Mouse (Mus musculus) thymus, postnatal 0 days (tissue): ENCODE measurements around the gene Dap3. TPM values are rescaled to one million over a fixed set of nuclear protein-coding genes. Genes with fewer than 3 reads are reported as not detected.
A peak's percentile ranks its signal among the peaks of the same experiment; 100 is the strongest.
"Not testable (repeated sequence)": the region's sequence is repeated elsewhere in the genome, so short reads cannot be mapped to it uniquely, and the experiment has no call there.

Experiments used
- DNase-seq: peaks from one replicate; pipeline ENCODE4 v3.0.0-alpha.2; 2015; ENCODE audit warnings: low spot score
- polyA plus RNA-seq: library from polyadenylated mRNA; unstranded; fragments of >200 nt; fragmentation: Nextera tagmentation; extraction: Ambion mirVana; gene quantifications from 2 replicates; pipeline ENCODE4 v1.2.1, GENCODE M21; 2015

Gene Dap3
- polyA plus RNA-seq, 1 experiment from 2014 or later = 242 TPM

DNA sequence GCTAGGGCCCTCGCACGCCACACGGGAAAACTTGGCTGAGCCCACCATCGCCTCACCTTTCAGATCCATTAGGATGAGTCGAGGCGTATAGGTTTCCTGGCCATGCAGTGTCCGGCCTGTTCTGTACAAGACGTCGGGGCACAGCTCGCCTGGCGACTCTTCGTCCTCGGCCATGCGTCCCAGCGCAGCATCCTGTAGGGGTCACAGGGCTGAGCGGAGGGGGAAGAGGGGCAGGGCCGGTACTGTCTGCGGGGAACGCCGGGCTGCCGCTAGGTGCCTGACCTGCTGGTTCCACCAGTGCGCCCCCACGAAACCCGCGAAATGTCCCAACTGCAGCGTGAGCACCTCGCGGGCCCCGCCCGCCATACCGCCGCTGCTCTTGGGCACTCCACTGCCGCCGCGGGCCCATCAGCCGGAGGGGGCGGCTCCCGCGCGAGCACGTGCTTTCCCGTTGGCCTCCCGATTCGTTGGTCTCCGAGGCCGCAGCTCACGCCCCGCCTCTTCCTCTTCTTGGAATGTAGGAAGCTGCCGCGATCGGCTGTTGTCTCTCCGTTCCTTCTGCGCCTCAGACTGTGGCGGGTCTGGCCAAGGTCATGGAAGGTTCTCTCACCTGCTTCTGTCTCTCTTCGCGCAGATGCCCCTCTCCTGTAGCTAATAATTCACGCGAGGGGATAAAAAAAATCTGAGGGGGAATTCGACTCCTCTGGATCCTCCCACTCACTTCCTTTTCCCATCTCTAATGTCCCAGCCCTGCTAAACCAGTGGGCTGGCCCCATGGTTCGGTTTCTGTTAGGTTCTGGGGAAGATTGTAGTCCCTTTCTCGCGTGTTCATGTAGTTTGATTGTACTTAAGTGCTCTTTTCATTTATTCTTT, 37.2 kb downstream of the Dap3 start, which contains the start of gene Msto1:
TSS of gene Msto1 (minus strand) at position 489 of the 873 bp plus-strand sequence.
- DNase-seq = peak; percentile 95

- DNase-seq = no peak
These were observed 38.4 kb downstream of the Dap3 start for GRCm38 (mm10) chr3:88912585-88912984.

DNA sequence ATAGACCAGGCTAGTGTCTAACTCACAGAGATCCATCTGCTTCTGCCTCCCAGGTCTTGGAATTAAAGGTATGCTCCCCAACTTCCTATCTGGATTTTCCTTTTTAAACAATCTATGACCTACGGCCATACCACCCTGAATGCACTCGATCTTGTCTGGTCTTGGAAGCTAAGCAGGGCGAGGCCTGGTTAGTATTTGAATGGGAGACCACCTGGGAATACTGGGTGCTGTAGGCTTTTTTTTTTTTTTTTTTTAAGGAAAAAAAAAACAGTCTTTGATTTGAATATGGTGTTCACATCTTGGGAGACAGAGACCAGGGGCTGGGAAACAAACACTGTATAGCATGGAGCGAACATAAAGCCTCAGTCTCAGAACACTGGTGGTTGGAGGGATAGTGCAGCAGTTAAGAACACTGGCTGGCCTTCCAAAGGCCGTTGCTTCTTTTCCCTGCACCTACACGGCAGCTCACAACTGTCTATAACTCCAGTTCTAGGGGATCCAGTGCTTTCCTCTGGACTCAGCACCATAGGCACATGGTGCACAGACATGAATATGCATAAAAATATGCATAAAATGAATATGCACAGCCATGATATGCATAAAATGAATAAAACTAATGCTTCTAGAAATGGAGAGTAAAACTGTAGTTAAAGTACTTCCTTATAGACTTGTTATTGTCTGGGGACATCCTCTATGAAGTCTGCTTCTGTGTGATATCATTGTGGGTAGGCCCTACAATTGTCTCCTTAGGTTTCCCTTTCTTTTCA, 44.4 kb downstream of the Dap3 start:
- DNase-seq = no peak

- DNase-seq = no peak
These were observed 45.2 kb downstream of the Dap3 start for GRCm38 (mm10) chr3:88905741-88906140.

DNA sequence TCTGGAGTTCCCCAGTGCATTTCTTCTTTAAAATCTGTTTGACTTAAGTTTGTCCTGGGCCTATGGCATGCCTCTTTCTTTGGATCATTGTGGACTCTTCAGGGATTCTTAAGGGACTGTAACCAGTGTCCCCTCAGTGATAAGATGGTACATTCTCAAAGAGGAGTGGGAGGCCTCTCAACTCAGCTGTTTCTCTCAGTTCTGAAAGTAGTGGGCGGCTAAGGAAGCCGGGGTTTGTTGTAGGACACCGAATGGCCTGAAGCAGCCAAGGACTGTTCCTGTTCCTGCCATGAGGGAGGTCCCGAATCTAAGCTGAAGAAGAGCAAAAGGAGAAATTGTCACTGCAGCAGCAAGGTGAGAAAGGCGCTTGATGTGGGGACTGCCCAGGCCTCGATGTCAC, 45.8 kb downstream of the Dap3 start:
- DNase-seq = no peak

DNA sequence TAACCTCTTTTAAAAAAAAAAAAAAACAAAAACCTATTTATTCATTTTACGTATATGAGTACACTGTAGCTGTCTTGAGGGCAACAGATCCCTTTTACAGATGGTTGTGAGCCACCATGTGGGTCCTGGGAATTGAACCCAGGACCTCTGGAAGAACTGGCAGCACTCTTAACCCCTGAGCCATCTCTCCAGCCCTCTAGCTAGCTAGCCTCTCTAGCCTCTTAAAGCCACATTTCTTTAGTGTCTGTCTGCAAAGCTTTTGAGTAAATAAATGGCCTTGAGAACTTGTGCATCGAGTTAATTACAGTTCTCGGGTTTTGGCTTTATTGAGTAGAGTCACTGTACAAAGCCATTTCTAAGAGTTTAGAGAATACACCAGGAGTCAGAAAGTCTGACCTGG, 46.2 kb downstream of the Dap3 start:
- DNase-seq = no peak

- not testable (repeated sequence) for DNase-seq
These were observed 58.0 kb downstream of the Dap3 start for GRCm38 (mm10) chr3:88893011-88893410.

- DNase-seq = not testable (repeated sequence)
These were observed 68.4 kb downstream of the Dap3 start for GRCm38 (mm10) chr3:88882536-88882935.

Other genes starting within 250 kb of the Dap3 start
- gene Rit1, start 234.3 kb downstream of the Dap3 start, polyA plus RNA-seq = 55.5 and 55.6 TPM in 2 replicates
- 1.7 TPM in 2 replicates for gene Syt11, start 176.0 kb downstream of the Dap3 start, polyA plus RNA-seq
- gene Gon4l, start 116.0 kb downstream of the Dap3 start, polyA plus RNA-seq = 6.4 and 7.2 TPM in 2 replicates
- gene Msto1, start 37.2 kb downstream of the Dap3 start, polyA plus RNA-seq = 37.8 and 39.4 TPM in 2 replicates
- 11.8 and 17.2 TPM in 2 replicates for gene Ash1l, start 559 bp downstream of the Dap3 start, polyA plus RNA-seq
- 12.1 and 13.4 TPM in 2 replicates for gene Rusc1, start 142.1 kb upstream of the Dap3 start, polyA plus RNA-seq
- gene Gm43738, start 149.9 kb upstream of the Dap3 start, polyA plus RNA-seq = not detected in 2 replicates
- gene Fdps, start 150.8 kb upstream of the Dap3 start, polyA plus RNA-seq = 180 and 193 TPM in 2 replicates
- not detected in 2 replicates for gene Pklr, start 185.0 kb upstream of the Dap3 start, polyA plus RNA-seq
- gene Hcn3, start 209.0 kb upstream of the Dap3 start, polyA plus RNA-seq = 1.4 and 1.9 TPM in 2 replicates
- 18.1 and 22.3 TPM in 2 replicates for gene Clk2, start 213.6 kb upstream of the Dap3 start, polyA plus RNA-seq
- gene Scamp3, start 226.3 kb upstream of the Dap3 start, polyA plus RNA-seq = 130 and 131 TPM in 2 replicates
- 71.2 and 80.1 TPM in 2 replicates for gene Fam189b, start 232.0 kb upstream of the Dap3 start, polyA plus RNA-seq